Mouse (Mus musculus) stomach, postnatal 0 days (tissue): Measurements from ENCODE around the gene Rxylt1. TPM values are rescaled to one million over a fixed set of nuclear protein-coding genes. Genes with fewer than 3 reads are reported as not detected.

ENCODE experiments used
- ATAC-seq: fragments of 200-750 bp; cut with Nextera tagmentation; 2 replicates; pipeline ENCODE4 v1.8.0; 2017; ENCODE audit not compliant: low FRiP score, low TSS enrichment
- DNase-seq: peaks from one replicate; pipeline ENCODE4 v3.0.0-alpha.2; 2016; ENCODE audit warnings: low spot score
- H3K27ac ChIP-seq: fragments of 300-500 bp; sonication (generic); replicated peaks from 2 replicates; pipeline ENCODE4 v1.5.1; 2014; ENCODE audit warnings: mild to moderate bottlenecking, control low read depth
- H3K27me3 ChIP-seq: fragments of 300-500 bp; sonication (generic); 2 replicates; pipeline ENCODE4 v1.6.1; 2014; ENCODE audit warnings: low read length; ENCODE audit not compliant: control insufficient read depth, insufficient read depth
- H3K36me3 ChIP-seq: fragments of 300-500 bp; sonication (generic); 2 replicates; pipeline ENCODE4 v1.6.1; 2014; ENCODE audit warnings: low read length, mixed read lengths; ENCODE audit not compliant: control insufficient read depth, insufficient read depth
- H3K4me1 ChIP-seq: fragments of 300-500 bp; sonication (generic); replicated peaks from 2 replicates; pipeline ENCODE4 v1.6.1; 2014; ENCODE audit warnings: antibody characterized with exemption; ENCODE audit not compliant: control insufficient read depth, insufficient read depth
- H3K4me2 ChIP-seq: fragments of 300-500 bp; sonication (generic); replicated peaks from 2 replicates; pipeline ENCODE4 v1.6.1; 2014; ENCODE audit warnings: low read depth, mild to moderate bottlenecking, control low read depth, moderate library complexity
- H3K4me3 ChIP-seq: fragments of 300-500 bp; sonication (generic); 2 replicates; pipeline ENCODE4 v1.5.1; 2014; ENCODE audit warnings: low read depth, low read length, control low read depth
- H3K9ac ChIP-seq: fragments of 300-500 bp; sonication (generic); 2 replicates; pipeline ENCODE4 v1.6.1; 2014; ENCODE audit warnings: mild to moderate bottlenecking, low read length, control low read depth, mixed read lengths
- H3K9me3 ChIP-seq: fragments of 300-500 bp; sonication (generic); 2 replicates; pipeline ENCODE4 v1.6.1; 2016; ENCODE audit warnings: low read length; ENCODE audit not compliant: control insufficient read depth
- CTCF ChIP-seq: IDR thresholded peaks from 2 replicates; pipeline ENCODE4 v1.5.1; 2016; ENCODE audit warnings: antibody characterized with exemption, low read depth, mild to moderate bottlenecking, moderate library complexity
- EP300 ChIP-seq: optimal IDR thresholded peaks from 2 replicates; pipeline ENCODE3; 2016; ENCODE audit warnings: antibody characterized with exemption
- WGBS: fragments of 180-500 bp; shearing (Covaris S2); extraction: QIAGEN DNeasy Blood & Tissue Kit; methylation state at CpG from one replicate; pipeline ENCODE4 v1.1.7; 2014; 5-methylcytosine and 5-hydroxymethylcytosine counted together
- polyA plus RNA-seq: library from polyadenylated mRNA; unstranded; fragments of >200 nt; fragmentation: Nextera tagmentation; extraction: Ambion mirVana; gene quantifications from 2 replicates; pipeline ENCODE4 v1.2.1, GENCODE M21; 2015

The Rxylt1 gene
- 45.8 and 46.1 TPM in 2 replicates for polyA plus RNA-seq

GRCm38 (mm10) chr10:122096980-122097844, at the start of gene Rxylt1:
Rxylt1 (minus strand) TSS chr10:122097371.
- 2% methylated on average over 41 of the region's 48 CpGs for WGBS
- no peaks in the 10 kb centered on the region for H3K9me3 ChIP-seq
- no peaks in the 10 kb centered on the region for H3K27me3 ChIP-seq
- H3K4me1 ChIP-seq = peaks cover 3% of the 10 kb centered on the region; the same call in 1 of the 2 replicates
- peak within 1 kb of the TSS; percentile 97 for H3K27ac ChIP-seq
- DNase-seq (peak; percentile 99), ATAC-seq (peak; percentile 99)
- TF ChIP-seq EP300 (no peak), CTCF (peak; percentile 2; the same call in 1 of the 2 replicates)
- peak within 1 kb of the TSS; percentile 73 for H3K4me3 ChIP-seq
- H3K9ac ChIP-seq = peak within 1 kb of the TSS; percentile 89
- H3K4me2 ChIP-seq = peak within 1 kb of the TSS; percentile 78
- H3K36me3 ChIP-seq = peaks cover 2% of the 10 kb centered on the region; the same call in 1 of the 2 replicates

GRCm38 (mm10) chr10:122121290-122121970, 24.3 kb upstream of the Rxylt1 start:
- Histone ChIP-seq H3K27me3 (no peaks in the 10 kb centered on the region), H3K9me3 (no peaks in the 10 kb centered on the region), H3K36me3 (no peaks in the 10 kb centered on the region), H3K4me3 (no peak overlapping the region), H3K27ac (no peak overlapping the region), H3K9ac (no peak overlapping the region), H3K4me2 (no peak overlapping the region), H3K4me1 (no peaks in the 10 kb centered on the region)
- no peak for DNase-seq
- ATAC-seq = no peak
- WGBS = 92% methylated on average over 21 of the region's 21 CpGs
- TF ChIP-seq EP300 = no peak
- no peak for TF ChIP-seq CTCF

GRCm38 (mm10) chr10:122120500-122121289, 23.5 kb upstream of the Rxylt1 start:
- H3K4me1 ChIP-seq = no peaks in the 10 kb centered on the region
- no peak overlapping the region for H3K27ac ChIP-seq
- ATAC-seq (no peak), DNase-seq (no peak)
- H3K4me3 ChIP-seq = no peak overlapping the region
- no peak overlapping the region for H3K9ac ChIP-seq
- H3K27me3 ChIP-seq = no peaks in the 10 kb centered on the region
- WGBS = 78% methylated on average over 16 of the region's 16 CpGs
- TF ChIP-seq CTCF (no peak), EP300 (no peak)
- no peak overlapping the region for H3K4me2 ChIP-seq
- H3K36me3 ChIP-seq = no peaks in the 10 kb centered on the region
- no peaks in the 10 kb centered on the region for H3K9me3 ChIP-seq

GRCm38 (mm10) chr10:122119451-122119850, 22.3 kb upstream of the Rxylt1 start:
- H3K36me3 ChIP-seq = no peaks in the 10 kb centered on the region
- no peak for DNase-seq
- no peak overlapping the region for H3K9ac ChIP-seq
- H3K27ac ChIP-seq = no peak overlapping the region
- no peaks in the 10 kb centered on the region for H3K4me1 ChIP-seq
- ATAC-seq = no peak
- no peak overlapping the region for H3K4me3 ChIP-seq
- WGBS = 79% methylated on average over 6 of the region's 6 CpGs
- no peak overlapping the region for H3K4me2 ChIP-seq
- H3K9me3 ChIP-seq = no peaks in the 10 kb centered on the region
- TF ChIP-seq EP300 (no peak), CTCF (no peak)
- H3K27me3 ChIP-seq = no peaks in the 10 kb centered on the region

- ATAC-seq (no peak), DNase-seq (no peak)
- Histone ChIP-seq H3K36me3 (no peaks in the 10 kb centered on the region), H3K9ac (no peak overlapping the region), H3K27me3 (no peaks in the 10 kb centered on the region), H3K4me1 (no peaks in the 10 kb centered on the region), H3K4me3 (no peak overlapping the region), H3K9me3 (no peaks in the 10 kb centered on the region), H3K27ac (no peak overlapping the region), H3K4me2 (no peak overlapping the region)
- 77% methylated on average over 11 of the region's 11 CpGs for WGBS
- no peak for TF ChIP-seq EP300
- no peak for TF ChIP-seq CTCF
Observed at GRCm38 (mm10) chr10:122116636-122117035, 19.5 kb upstream of the Rxylt1 start.
